Mouse (Mus musculus): ENCODE measurements around the gene Adam15. TPM values are rescaled to one million over a fixed set of nuclear protein-coding genes. Genes with fewer than 3 reads are reported as not detected.

Gene Adam15
- polyA plus RNA-seq, 1 experiment = 112 TPM

GRCm38 (mm10) chr3:89359630-89360029 lies 9.8 kb upstream of the Adam15 start:
- Histone ChIP-seq H3K4me1 (ENCODE audit: control insufficient read depth, insufficient read depth, low read length) (no peaks in the 10 kb centered on the region), H3K4me3 (ENCODE audit: insufficient read depth, low read length) (no peak overlapping the region), H3K27ac (ENCODE audit: insufficient read depth, low read length) (no peak overlapping the region)
- TF ChIP-seq CTCF (IDR thresholded peaks at IDR 0.05; ENCODE audit: borderline replicate concordance, insufficient read depth, low read length) (no peak), POLR2A (IDR thresholded peaks at IDR 0.05; ENCODE audit: low read depth, low read length) (no peak)

- no peak for TF ChIP-seq POLR2A (IDR thresholded peaks at IDR 0.05; ENCODE audit: low read depth, low read length)
- no peak for TF ChIP-seq CTCF (IDR thresholded peaks at IDR 0.05; ENCODE audit: borderline replicate concordance, insufficient read depth, low read length)
- no peaks in the 10 kb centered on the region for H3K4me1 ChIP-seq (ENCODE audit: control insufficient read depth, insufficient read depth, low read length)
Observed at GRCm38 (mm10) chr3:89356029-89356428, 6.2 kb upstream of the Adam15 start.

GRCm38 (mm10) chr3:89355512-89355902 lies 5.7 kb upstream of the Adam15 start:
- TF ChIP-seq POLR2A (IDR thresholded peaks at IDR 0.05; ENCODE audit: low read depth, low read length) = no peak
- no peak for TF ChIP-seq CTCF (IDR thresholded peaks at IDR 0.05; ENCODE audit: borderline replicate concordance, insufficient read depth, low read length)
- Histone ChIP-seq H3K27ac (ENCODE audit: insufficient read depth, low read length) (no peak overlapping the region), H3K4me1 (ENCODE audit: control insufficient read depth, insufficient read depth, low read length) (no peaks in the 10 kb centered on the region), H3K4me3 (ENCODE audit: insufficient read depth, low read length) (no peak overlapping the region)

More at GRCm38 (mm10) chr3:89356029-89356428, 6.2 kb upstream of the Adam15 start:
- H3K4me3 ChIP-seq (ENCODE audit: insufficient read depth, low read length) = no peak overlapping the region
- H3K27ac ChIP-seq (ENCODE audit: insufficient read depth, low read length) = no peak overlapping the region

- Histone ChIP-seq H3K27ac (ENCODE audit: insufficient read depth, low read length) (no peak overlapping the region), H3K4me3 (ENCODE audit: insufficient read depth, low read length) (no peak overlapping the region), H3K4me1 (ENCODE audit: control insufficient read depth, insufficient read depth, low read length) (no peaks in the 10 kb centered on the region)
- TF ChIP-seq POLR2A (IDR thresholded peaks at IDR 0.05; ENCODE audit: low read depth, low read length) (no peak), CTCF (IDR thresholded peaks at IDR 0.05; ENCODE audit: borderline replicate concordance, insufficient read depth, low read length) (peak; percentile 55; the same call in 1 of the 2 replicates)
Observed at GRCm38 (mm10) chr3:89354816-89355511, 5.2 kb upstream of the Adam15 start.

GRCm38 (mm10) chr3:89351271-89351670 lies 1.5 kb upstream of the Adam15 start:
- Histone ChIP-seq H3K27ac (ENCODE audit: insufficient read depth, low read length) (no peak overlapping the region), H3K4me1 (ENCODE audit: control insufficient read depth, insufficient read depth, low read length) (peaks cover 6% of the 10 kb centered on the region), H3K4me3 (ENCODE audit: insufficient read depth, low read length) (no peak overlapping the region)
- TF ChIP-seq POLR2A (IDR thresholded peaks at IDR 0.05; ENCODE audit: low read depth, low read length) = no peak
- TF ChIP-seq CTCF (IDR thresholded peaks at IDR 0.05; ENCODE audit: borderline replicate concordance, insufficient read depth, low read length) = no peak

- no peak for TF ChIP-seq CTCF (IDR thresholded peaks at IDR 0.05; ENCODE audit: borderline replicate concordance, insufficient read depth, low read length)
- TF ChIP-seq POLR2A (IDR thresholded peaks at IDR 0.05; ENCODE audit: low read depth, low read length) = peak; percentile 73
- Histone ChIP-seq H3K4me1 (ENCODE audit: control insufficient read depth, insufficient read depth, low read length) (peaks cover 6% of the 10 kb centered on the region), H3K27ac (ENCODE audit: insufficient read depth, low read length) (peak overlapping the region; percentile 14), H3K4me3 (ENCODE audit: insufficient read depth, low read length) (peak overlapping the region; percentile 74)
Observed at GRCm38 (mm10) chr3:89348911-89349868, 606 bp downstream of the Adam15 start.

GRCm38 (mm10) chr3:89347916-89348315 lies 1.9 kb downstream of the Adam15 start:
- Histone ChIP-seq H3K4me1 (ENCODE audit: control insufficient read depth, insufficient read depth, low read length) (peaks cover 6% of the 10 kb centered on the region), H3K27ac (ENCODE audit: insufficient read depth, low read length) (no peak overlapping the region), H3K4me3 (ENCODE audit: insufficient read depth, low read length) (no peak overlapping the region)
- TF ChIP-seq POLR2A (IDR thresholded peaks at IDR 0.05; ENCODE audit: low read depth, low read length) = no peak
- no peak for TF ChIP-seq CTCF (IDR thresholded peaks at IDR 0.05; ENCODE audit: borderline replicate concordance, insufficient read depth, low read length)

- H3K4me1 ChIP-seq (ENCODE audit: control insufficient read depth, insufficient read depth, low read length) = peaks cover 6% of the 10 kb centered on the region
Observed at GRCm38 (mm10) chr3:89346815-89347540, 2.8 kb downstream of the Adam15 start.

GRCm38 (mm10) chr3:89343279-89343678 lies 6.5 kb downstream of the Adam15 start:
- H3K4me1 ChIP-seq (ENCODE audit: control insufficient read depth, insufficient read depth, low read length) = peaks cover 3% of the 10 kb centered on the region
- no peak overlapping the region for H3K4me3 ChIP-seq (ENCODE audit: insufficient read depth, low read length)
- H3K27ac ChIP-seq (ENCODE audit: insufficient read depth, low read length) = no peak overlapping the region
- TF ChIP-seq POLR2A (IDR thresholded peaks at IDR 0.05; ENCODE audit: low read depth, low read length) (no peak), CTCF (IDR thresholded peaks at IDR 0.05; ENCODE audit: borderline replicate concordance, insufficient read depth, low read length) (no peak)

More at GRCm38 (mm10) chr3:89346815-89347540, 2.8 kb downstream of the Adam15 start:
- Histone ChIP-seq H3K4me3 (ENCODE audit: insufficient read depth, low read length) (no peak overlapping the region), H3K27ac (ENCODE audit: insufficient read depth, low read length) (no peak overlapping the region)
- TF ChIP-seq CTCF (IDR thresholded peaks at IDR 0.05; ENCODE audit: borderline replicate concordance, insufficient read depth, low read length) = no peak
- TF ChIP-seq POLR2A (IDR thresholded peaks at IDR 0.05; ENCODE audit: low read depth, low read length) = no peak

Measured in embryonic fibroblast, embryonic 13.5 days (primary cell).